Mouse (Mus musculus): ENCODE measurements around the gene Tmcc3.

Tmcc3 gene

DNA sequence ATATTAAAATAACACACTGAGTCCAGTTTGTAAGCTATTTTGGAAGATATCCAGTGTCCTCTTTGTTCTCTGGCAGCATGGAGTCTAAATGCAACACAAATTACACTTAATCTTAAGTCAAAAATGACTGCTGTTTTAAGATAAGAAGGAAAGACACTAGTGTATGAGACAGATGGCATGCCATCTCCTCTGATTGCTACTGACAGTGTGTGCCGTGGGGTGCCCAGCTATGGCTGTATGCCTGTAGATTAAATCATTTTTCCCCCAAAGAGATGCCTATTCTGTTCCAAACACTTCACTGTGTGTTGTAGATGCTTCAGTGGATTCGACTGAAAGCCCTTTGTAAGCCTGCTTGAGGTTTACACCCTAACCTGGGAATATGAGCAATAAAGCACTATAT, 59.5 kb downstream of the Tmcc3 start:
- DNase-seq = no peak

GRCm38 (mm10) chr10:94376941-94377340, 65.2 kb downstream of the Tmcc3 start:
- no peak for DNase-seq

DNA sequence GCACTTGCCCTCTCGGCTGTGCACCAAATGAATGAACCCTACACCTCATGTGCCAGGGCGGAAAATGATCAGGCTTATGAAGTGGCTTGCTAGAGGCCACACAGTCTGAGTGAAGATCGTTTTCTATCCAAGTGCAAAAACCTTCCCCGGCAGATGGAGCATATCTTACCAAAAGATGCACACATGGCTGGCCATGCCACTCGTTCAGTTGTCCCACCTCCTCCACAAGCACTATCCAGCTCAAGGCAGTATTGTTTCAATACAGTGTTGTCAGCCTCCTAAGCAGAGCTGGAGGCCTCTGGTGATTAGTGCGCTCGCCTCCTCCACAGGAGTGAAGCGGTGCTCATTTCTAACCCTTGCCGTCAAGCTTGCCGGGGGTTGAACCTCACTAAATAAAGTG, 66.1 kb downstream of the Tmcc3 start:
- no peak for DNase-seq

DNA sequence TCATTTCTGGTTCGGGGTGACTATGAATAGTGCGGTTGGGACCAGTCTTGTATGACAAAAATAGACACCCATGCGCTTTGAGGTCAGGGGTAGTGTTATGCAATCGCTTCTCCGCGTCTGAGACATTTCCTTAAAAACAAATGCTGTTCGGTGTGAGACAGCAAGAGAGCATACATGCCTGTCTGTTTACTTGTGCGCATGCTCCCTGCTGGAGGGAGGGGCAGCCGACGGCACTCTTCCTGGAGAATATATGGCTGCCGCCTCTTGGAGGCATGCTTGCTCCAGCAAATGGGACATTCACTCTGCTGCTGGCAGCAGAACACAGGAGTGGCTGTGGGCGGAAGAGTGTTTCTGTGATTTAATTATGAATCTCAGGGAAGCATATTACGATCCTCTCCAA, 66.6 kb downstream of the Tmcc3 start:
- DNase-seq = peak; percentile 17

DNA sequence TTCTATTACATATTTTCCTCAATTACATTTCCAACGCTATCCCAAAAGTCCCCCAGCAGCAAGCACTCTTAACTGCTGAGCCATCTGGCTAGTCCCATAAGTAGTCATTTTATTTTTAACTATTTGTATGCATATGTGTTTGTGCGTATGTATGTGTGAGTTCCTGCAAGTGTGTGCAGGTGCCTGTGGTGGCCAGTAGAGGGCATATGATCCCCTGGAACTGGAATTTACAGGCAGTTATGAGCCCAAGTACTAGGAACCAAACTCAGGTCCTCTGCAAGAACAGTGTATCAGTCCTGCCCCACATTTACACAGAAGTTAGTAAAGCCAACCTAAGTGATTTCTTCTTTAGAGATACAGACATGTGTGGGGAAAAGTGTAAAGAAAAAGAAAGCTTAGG, 68.3 kb downstream of the Tmcc3 start:
- no peak for DNase-seq

- DNase-seq = peak; percentile 33
Measured at GRCm38 (mm10) chr10:94380662-94381392, 69.1 kb downstream of the Tmcc3 start.

DNA sequence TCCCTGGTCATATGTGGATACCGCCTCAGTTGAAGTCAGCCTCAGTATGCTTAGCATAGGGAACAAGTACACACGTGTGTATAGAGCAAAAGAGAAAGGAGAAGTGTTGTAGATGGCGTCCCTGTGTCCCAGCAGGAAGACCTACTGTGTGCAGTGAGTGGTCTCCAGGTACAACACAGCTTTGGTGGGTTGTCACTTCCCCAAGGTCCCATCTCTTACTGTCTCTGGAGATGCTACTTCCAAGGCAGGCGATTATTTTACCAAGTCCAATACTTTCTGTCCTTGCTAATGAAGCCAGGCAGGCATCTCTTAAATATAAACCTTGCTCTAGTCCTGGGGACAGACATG, 69.6 kb downstream of the Tmcc3 start:
- no peak for DNase-seq

DNA sequence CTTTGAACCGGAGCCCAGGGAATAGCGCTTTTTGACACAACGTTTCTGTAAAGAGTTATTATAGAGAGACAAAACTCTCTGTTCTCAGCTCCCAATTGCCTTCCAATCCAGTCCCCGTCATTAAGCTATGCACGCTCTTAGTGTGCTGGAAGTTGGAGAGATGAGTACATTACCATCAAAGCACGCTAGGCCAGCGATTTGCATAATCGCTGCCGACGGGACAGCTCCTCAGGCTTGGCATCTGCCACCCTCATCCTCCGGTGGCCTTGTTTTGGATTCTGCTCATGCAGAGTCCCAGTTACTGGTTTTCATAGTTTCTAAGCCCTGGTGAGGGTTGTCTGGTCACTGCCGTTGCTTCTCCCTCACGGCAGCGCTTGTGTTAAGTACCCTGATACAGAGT, 70.9 kb downstream of the Tmcc3 start:
- DNase-seq = no peak

DNA sequence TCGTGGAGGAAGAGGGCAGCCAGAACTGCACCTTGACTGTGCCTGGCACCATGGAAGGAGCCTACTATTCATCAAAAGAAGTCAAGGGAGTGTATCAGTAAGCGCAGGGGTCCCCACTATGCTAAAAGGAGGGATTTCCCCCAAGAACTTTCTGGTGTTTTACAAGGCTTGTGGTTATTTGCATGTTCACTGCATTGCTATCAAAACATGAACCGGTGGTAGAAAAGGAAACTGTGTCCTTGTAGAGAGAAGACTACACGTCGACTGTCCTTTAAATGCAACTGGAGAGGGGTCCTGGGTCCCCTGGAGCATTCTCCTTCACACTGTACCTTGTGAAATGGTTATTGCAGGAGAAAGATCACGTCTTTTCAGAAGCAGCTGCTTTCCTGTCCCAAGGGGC, 71.8 kb downstream of the Tmcc3 start:
- no peak for DNase-seq

DNA sequence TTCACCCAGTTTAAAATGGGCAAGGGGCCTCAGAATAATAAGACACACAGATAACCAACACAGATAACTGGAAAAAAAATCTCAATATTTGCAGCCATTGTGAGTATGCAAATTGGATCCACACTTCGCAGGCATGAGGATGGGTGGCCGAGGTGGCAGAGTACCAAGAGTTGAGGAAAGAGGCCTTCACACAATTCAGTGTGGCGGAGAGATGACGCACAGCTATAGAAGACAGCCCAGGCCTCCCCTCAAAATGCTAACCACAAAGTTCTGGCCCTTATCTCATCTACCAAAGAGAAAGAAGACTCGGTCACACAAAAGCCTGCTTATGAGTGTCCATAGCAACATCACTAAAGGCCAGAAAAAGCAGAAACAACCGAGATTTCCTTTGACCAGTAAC, 77.5 kb downstream of the Tmcc3 start:
- no peak for DNase-seq

GRCm38 (mm10) chr10:94391049-94391448, 79.3 kb downstream of the Tmcc3 start:
- no peak for DNase-seq

- DNase-seq = no peak
Measured at GRCm38 (mm10) chr10:94394286-94394685, 82.5 kb downstream of the Tmcc3 start.

DNA sequence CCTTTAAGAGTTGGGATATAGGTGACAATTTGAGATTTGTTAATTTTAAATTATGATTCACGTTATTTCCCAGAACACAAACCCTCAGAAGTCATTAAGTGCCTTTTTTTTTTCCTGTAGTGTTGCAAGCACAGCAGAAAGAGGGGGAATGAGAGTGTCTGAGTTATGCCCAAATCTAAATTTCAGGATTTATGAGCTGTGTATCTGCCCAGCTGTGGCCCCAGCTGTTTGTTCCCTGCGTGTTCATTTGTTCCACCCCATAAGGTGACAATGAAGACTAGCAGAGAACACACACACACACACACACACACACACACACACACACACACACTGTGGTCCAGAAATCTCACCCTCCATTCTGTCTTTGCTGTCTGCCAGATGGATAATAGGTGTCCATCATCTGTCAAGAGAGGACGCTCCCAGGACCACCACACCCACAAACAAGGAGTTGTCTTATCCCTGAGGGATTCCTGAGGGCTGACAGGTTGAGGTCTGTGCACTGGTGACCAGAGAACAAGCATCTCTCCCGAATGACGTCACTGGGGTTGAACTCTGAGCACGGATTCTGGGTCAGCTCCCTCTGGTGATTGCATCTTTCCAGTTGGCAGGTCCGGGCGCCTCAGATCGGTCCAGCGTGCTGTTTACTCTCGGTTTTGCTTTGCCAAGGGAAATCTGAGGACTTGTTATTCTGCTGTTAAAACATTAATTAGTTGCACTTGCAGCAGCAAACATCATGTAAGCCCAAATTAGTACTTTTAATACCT, 86.3 kb downstream of the Tmcc3 start:
- no peak for DNase-seq

DNA sequence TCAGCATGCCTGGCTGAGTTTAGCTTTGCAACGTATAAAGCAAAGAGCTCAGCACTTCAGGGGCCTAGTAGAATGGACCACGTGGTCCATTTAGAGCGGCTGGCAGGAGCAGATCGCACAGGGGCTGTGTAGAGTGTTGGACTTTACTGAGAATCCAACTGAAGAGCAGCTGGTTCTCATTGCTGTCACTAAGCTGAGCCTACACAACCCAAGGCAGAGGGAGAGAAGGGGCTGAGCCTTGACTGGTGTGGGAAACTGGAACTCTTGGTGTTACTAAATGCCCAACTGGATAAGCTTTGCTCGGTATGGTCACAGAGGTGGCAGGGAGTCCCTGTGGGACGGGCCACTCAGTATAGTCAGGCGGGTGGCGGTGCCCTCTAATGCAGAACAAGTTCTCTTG, 89.1 kb downstream of the Tmcc3 start:
- DNase-seq = no peak

- DNase-seq = no peak
Measured at GRCm38 (mm10) chr10:94405456-94405855, 93.7 kb downstream of the Tmcc3 start.

DNA sequence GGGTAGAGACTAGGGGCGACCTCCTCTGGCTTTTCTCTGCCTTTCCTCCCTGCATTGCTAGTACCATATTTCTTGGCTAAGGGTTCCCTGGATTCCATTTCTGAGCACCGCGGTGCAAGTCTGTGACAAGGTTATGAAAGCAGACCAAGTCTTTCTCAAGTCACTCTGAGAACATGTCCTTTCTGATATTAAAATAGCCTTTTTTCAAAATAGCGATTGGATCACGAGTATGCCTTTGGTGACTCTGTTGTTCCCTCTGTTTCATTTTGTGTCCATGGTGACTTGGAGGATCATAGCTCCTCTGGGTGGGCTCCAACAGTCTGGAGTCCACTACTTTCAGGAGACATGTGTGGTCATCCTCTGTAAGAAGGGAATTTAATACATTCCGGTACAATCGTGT, 95.1 kb downstream of the Tmcc3 start:
- DNase-seq = no peak

DNA sequence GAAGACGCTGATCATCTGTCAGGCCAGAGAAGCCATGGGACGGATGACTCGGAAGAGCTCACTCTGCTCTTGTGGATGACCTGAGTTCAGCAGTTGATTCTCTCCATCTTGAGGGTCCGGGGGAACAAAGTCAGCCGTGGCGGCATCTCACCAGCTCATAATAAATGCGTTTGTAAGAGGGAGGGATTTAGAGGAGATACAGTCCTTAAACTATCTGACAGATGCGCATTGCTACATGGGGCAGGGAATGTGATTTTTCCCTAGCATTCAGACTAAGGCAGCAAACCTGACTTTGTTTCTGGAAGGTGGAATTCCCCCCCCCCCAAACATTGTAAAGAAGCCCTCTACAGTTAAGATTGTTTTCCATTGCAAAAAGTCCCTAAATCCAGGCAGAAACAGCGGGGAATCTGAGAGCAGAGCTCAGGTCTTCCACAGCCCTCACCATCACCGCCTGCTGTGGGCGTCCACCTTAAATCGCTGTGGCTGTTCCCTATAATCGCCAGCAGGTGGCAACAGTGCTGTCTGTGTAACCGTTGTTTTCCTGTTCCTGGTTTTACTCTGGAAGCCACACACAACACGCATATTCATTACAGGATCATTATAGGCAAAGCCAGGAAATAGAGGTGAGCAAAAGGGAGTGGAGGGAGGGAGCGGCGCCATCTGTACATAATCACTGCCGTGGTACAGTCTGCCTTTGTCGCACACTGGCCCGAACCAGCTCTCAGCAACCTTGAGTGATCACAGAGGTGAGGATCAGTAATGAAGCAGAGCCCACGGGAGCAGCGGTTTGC, 96.8 kb downstream of the Tmcc3 start:
- peak; percentile 91 for DNase-seq

DNA sequence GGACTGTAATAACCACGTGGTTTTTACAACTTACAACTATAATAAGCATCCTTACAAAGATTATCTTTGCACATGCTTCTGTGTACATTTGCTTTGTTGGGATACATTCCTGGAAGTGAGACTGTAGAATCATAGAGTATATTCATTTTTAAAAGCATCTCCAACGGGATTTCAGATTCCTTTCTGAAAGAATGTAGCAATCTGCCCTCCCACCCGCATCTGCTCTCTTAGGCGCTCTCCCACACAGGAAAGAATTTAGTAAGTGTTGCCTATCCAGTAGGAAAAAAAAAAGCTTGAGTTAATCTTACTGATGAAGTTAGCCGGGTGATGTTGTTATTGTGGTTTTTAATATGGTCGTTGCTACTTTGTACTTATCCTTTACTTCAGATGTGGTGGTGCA, 97.9 kb downstream of the Tmcc3 start:
- DNase-seq = no peak

- DNase-seq = no peak
Measured at GRCm38 (mm10) chr10:94411594-94411993, 99.8 kb downstream of the Tmcc3 start.

DNA sequence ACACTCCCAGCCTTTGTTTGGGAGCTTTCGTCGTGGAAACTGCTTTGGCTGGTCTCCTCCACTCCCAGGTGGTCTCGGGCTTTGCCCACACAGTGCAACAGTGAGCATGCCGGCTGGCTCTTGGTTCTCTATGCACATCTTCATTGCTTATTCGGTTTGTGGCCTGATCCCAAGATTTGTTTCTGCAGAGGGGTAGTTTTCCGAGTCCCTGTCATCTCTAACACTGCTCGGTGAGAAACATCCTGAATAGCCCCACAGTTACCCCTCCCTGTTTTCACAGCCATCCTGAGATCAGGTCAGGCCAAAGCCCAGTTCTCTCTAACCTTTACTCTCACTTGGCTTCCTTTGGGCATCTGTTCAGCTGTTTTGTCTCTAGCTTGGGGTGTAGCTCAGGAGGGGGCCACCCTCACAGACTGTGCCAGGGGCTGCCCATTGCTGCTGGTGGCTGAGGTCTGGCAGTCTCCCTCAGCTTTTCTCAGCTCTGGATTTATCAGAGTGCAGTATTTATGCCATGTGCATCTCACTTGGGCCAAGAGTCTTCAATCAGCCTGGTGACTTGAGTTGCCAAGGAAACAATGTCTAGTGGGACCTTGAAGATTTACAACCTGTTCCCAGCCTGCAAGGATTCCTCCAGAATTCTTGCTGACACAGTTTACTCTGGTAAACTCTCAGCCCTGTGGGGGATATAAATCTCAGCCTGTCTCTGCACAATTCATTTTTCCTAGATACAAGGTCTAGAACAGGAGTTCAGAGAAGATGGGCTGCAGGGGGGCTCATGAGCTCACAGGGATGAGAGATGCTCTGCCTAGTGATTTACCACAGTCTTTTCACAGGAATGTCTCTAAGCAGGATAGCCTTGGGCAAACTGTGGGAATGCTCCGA, 102.3 kb downstream of the Tmcc3 start:
- DNase-seq = peak; percentile 63

DNA sequence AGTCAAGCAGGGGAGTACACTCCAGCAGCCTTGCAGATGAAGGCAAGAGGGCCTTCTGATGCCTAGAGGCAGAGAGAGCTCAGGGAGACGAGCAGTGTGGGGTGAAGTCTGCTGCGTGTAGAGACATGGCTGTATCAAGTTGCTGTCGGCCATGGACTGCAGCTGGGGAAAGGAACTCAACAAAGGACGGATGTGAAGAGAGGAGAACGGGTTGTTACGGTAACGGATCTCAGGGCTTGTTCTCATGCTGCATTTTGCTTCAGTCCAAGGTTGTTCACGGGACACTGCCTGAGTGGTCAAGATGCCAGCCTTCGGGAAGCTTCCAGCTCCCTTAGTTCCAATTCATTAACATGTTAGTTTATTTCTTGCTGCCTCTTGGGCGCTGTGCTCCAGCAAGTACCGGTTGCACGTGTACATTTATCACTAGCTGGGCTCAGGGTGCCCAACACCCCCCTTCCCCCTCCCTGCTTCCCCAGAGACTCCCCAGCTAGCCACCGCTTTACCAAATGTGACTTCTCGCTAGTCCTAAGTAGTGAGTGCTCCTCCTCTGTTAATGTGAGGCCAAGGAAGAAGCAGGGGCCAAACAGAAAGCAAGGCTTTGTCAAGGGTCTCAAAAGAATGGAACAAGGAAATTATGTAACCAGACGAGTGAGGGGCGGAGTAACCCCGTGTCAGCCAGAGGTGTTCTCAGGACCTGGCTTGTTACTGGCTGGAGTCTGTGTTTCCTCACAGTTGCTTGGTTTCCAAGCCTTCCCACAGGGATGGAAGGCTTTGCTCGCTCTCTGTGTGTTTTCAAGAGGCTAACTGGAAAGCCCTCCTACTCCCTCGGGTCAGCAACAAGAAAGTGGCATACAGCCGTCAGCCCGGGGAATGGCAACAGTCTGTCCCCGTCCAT, 104.4 kb downstream of the Tmcc3 start:
- peak; percentile 42 for DNase-seq

DNA sequence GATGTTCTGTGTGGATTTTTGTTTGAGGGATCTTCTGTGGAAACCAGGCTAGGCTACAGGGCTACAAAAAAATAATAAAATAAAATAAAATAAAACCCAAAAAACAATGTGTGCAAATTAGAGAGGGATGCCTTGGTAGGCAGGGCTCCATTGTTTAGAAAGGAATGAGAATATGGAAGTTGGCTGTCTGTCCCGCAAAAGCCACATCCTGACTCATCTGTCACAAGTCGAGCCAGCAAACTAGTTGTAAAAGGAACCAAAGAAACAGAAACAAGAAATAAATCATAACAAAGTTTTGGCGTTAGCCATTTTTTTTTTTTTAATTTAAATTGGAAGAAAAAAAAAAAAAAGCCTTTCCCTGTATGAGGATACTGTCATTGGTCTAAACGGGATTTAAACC, 105.9 kb downstream of the Tmcc3 start:
- DNase-seq = no peak

All from embryo, embryonic 11 days (tissue).